Mouse (Mus musculus) liver, postnatal 0 days (tissue): ENCODE measurements around the gene Plcl2. TPM values are rescaled to one million over a fixed set of nuclear protein-coding genes. Genes with fewer than 3 reads are reported as not detected.

Source experiments
- ATAC-seq: fragments of 200-750 bp; cut with Nextera tagmentation; 2 replicates; pipeline ENCODE4 v1.8.0; 2017; ENCODE audit warnings: mild to moderate bottlenecking, moderate library complexity
- DNase-seq: peaks from one replicate; pipeline ENCODE4 v3.0.0-alpha.2; 2016
- H3K27ac ChIP-seq: fragments of 300-500 bp; sonication (generic); 2 replicates; pipeline ENCODE4 v1.5.1; 2014; ENCODE audit warnings: antibody characterized with exemption, moderate library complexity, mild to moderate bottlenecking, low read depth
- H3K27me3 ChIP-seq: fragments of 300-500 bp; sonication (generic); 2 replicates; pipeline ENCODE4 v1.6.1; 2014; ENCODE audit warnings: low read length, control low read depth, mixed read lengths; ENCODE audit not compliant: insufficient read depth
- H3K36me3 ChIP-seq: fragments of 300-500 bp; sonication (generic); replicated peaks from 2 replicates; pipeline ENCODE4 v1.6.1; 2014; ENCODE audit warnings: mild to moderate bottlenecking, control low read depth, low read length, moderate library complexity, mixed read lengths; ENCODE audit not compliant: insufficient read depth
- H3K4me1 ChIP-seq: fragments of 300-500 bp; sonication (generic); 2 replicates; pipeline ENCODE4 v1.6.1; 2014; ENCODE audit warnings: antibody characterized with exemption, mild to moderate bottlenecking, control low read depth; ENCODE audit not compliant: insufficient read depth
- H3K4me2 ChIP-seq: fragments of 300-500 bp; sonication (generic); 2 replicates; pipeline ENCODE4 v1.6.1; 2014; ENCODE audit warnings: low read depth, mild to moderate bottlenecking, low read length, moderate library complexity, mixed read lengths
- H3K4me3 ChIP-seq: fragments of 300-500 bp; sonication (generic); 2 replicates; pipeline ENCODE4 v1.5.1; 2014; ENCODE audit warnings: low read depth, low read length
- H3K9ac ChIP-seq: fragments of 300-500 bp; sonication (generic); replicated peaks from 2 replicates; pipeline ENCODE4 v1.6.1; 2014; ENCODE audit warnings: mild to moderate bottlenecking, moderate library complexity
- H3K9me3 ChIP-seq: fragments of 300-500 bp; sonication (generic); 2 replicates; pipeline ENCODE4 v1.6.1; 2016; ENCODE audit warnings: mild to moderate bottlenecking, control low read depth, low read length, mixed read lengths
- CTCF ChIP-seq: sonication (generic); IDR thresholded peaks from 2 replicates; pipeline ENCODE4 v1.5.1; 2016; ENCODE audit warnings: antibody characterized with exemption, low read depth
- EP300 ChIP-seq: IDR thresholded peaks from 2 replicates; pipeline ENCODE4 v1.6.1; 2016; ENCODE audit warnings: antibody characterized with exemption, low read depth, mild to moderate bottlenecking
- WGBS: fragments of 180-500 bp; shearing (Covaris S2); extraction: QIAGEN DNeasy Blood & Tissue Kit; methylation state at CpG from one replicate; pipeline ENCODE4 v1.1.7; 2014; ENCODE audit not compliant: insufficient replicate concordance; 5-methylcytosine and 5-hydroxymethylcytosine counted together
- polyA plus RNA-seq: library from polyadenylated mRNA; unstranded; fragments of >200 nt; fragmentation: Nextera tagmentation; extraction: Ambion mirVana; gene quantifications from 2 replicates; pipeline ENCODE4 v1.2.1, GENCODE M21; 2015

Plcl2 gene
- polyA plus RNA-seq, 1 experiment from 2014 or later = 1.9 TPM

GRCm38 (mm10) chr17:50657321-50657720, 148.1 kb downstream of the Plcl2 start:
- Histone ChIP-seq H3K36me3 (no peaks in the 10 kb centered on the region), H3K9ac (no peak overlapping the region), H3K4me2 (no peak overlapping the region), H3K4me3 (no peak overlapping the region), H3K9me3 (no peaks in the 10 kb centered on the region), H3K27me3 (no peaks in the 10 kb centered on the region), H3K4me1 (no peaks in the 10 kb centered on the region), H3K27ac (no peak overlapping the region)
- ATAC-seq = no peak
- DNase-seq = no peak
- no peak for TF ChIP-seq EP300
- no peak for TF ChIP-seq CTCF

- H3K9me3 ChIP-seq = no peaks in the 10 kb centered on the region
- no peak overlapping the region for H3K4me3 ChIP-seq
- H3K27ac ChIP-seq = no peak overlapping the region
- no peaks in the 10 kb centered on the region for H3K27me3 ChIP-seq
- H3K4me2 ChIP-seq = no peak overlapping the region
- no peaks in the 10 kb centered on the region for H3K36me3 ChIP-seq
- no peak overlapping the region for H3K9ac ChIP-seq
- 92% methylated on average over 8 of the region's 8 CpGs for WGBS
- TF ChIP-seq CTCF (no peak), EP300 (no peak)
- ATAC-seq = no peak
- no peak for DNase-seq
- H3K4me1 ChIP-seq = no peaks in the 10 kb centered on the region
These were observed 149.7 kb downstream of the Plcl2 start for GRCm38 (mm10) chr17:50658901-50659300.

- no peak for TF ChIP-seq CTCF
- TF ChIP-seq EP300 = no peak
- DNase-seq (no peak), ATAC-seq (no peak)
- no peak overlapping the region for H3K27ac ChIP-seq
- no peaks in the 10 kb centered on the region for H3K27me3 ChIP-seq
- 85% methylated on average over 9 of the region's 9 CpGs for WGBS
- no peak overlapping the region for H3K4me3 ChIP-seq
- peaks cover 2% of the 10 kb centered on the region; the same call in 1 of the 2 replicates for H3K36me3 ChIP-seq
- H3K4me1 ChIP-seq = no peaks in the 10 kb centered on the region
- H3K9ac ChIP-seq = no peak overlapping the region
- no peaks in the 10 kb centered on the region; the same call in 1 of the 2 replicates for H3K9me3 ChIP-seq
- H3K4me2 ChIP-seq = no peak overlapping the region
These were observed 158.4 kb downstream of the Plcl2 start for GRCm38 (mm10) chr17:50667596-50667995.

- no peak for TF ChIP-seq EP300
- Histone ChIP-seq H3K9me3 (no peaks in the 10 kb centered on the region; the same call in 1 of the 2 replicates), H3K27me3 (no peaks in the 10 kb centered on the region), H3K9ac (no peak overlapping the region), H3K27ac (no peak overlapping the region), H3K4me1 (no peaks in the 10 kb centered on the region), H3K36me3 (peaks cover 2% of the 10 kb centered on the region; the same call in 1 of the 2 replicates), H3K4me2 (no peak overlapping the region), H3K4me3 (no peak overlapping the region)
- no peak for DNase-seq
- 76% methylated on average over 4 of the region's 4 CpGs for whole genome bisulfite sequencing
- ATAC-seq = no peak
These were observed 159.5 kb downstream of the Plcl2 start for GRCm38 (mm10) chr17:50668681-50669208.

- Histone ChIP-seq H3K4me1 (no peaks in the 10 kb centered on the region), H3K27me3 (no peaks in the 10 kb centered on the region), H3K4me3 (no peak overlapping the region), H3K9ac (no peak overlapping the region), H3K4me2 (no peak overlapping the region), H3K9me3 (no peaks in the 10 kb centered on the region), H3K36me3 (peaks cover 2% of the 10 kb centered on the region; the same call in 1 of the 2 replicates), H3K27ac (no peak overlapping the region)
- ATAC-seq (no peak), DNase-seq (no peak)
- 80% methylated on average over 5 of the region's 5 CpGs for WGBS
- TF ChIP-seq EP300 (no peak), CTCF (no peak)
These were observed 162.2 kb downstream of the Plcl2 start for GRCm38 (mm10) chr17:50671416-50671815.

GRCm38 (mm10) chr17:50674580-50674979, 165.4 kb downstream of the Plcl2 start:
- Histone ChIP-seq H3K9me3 (no peaks in the 10 kb centered on the region), H3K27ac (no peak overlapping the region), H3K27me3 (no peaks in the 10 kb centered on the region), H3K4me3 (no peak overlapping the region), H3K4me2 (0 out of 2 replicates have a peak overlapping the region, but pooled peaks have one; percentile 4), H3K4me1 (peaks cover 3% of the 10 kb centered on the region; the same call in 1 of the 2 replicates), H3K9ac (no peak overlapping the region), H3K36me3 (no peaks in the 10 kb centered on the region)
- no peak for TF ChIP-seq EP300
- no peak for TF ChIP-seq CTCF
- DNase-seq (peak; percentile 13), ATAC-seq (no peak)
- WGBS = 51% methylated on average over 7 of the region's 7 CpGs

GRCm38 (mm10) chr17:50675231-50675630, 166.0 kb downstream of the Plcl2 start:
- Histone ChIP-seq H3K27ac (no peak overlapping the region), H3K27me3 (no peaks in the 10 kb centered on the region), H3K4me3 (no peak overlapping the region), H3K4me1 (peaks cover 3% of the 10 kb centered on the region; the same call in 1 of the 2 replicates), H3K9me3 (no peaks in the 10 kb centered on the region), H3K4me2 (no peak overlapping the region), H3K9ac (no peak overlapping the region), H3K36me3 (no peaks in the 10 kb centered on the region)
- ATAC-seq (no peak), DNase-seq (peak; percentile 13)
- no peak for TF ChIP-seq CTCF
- no peak for TF ChIP-seq EP300
- 67% methylated on average over 11 of the region's 11 CpGs for WGBS
